Mouse (Mus musculus): ENCODE data around the gene Tent5c. TPM values are rescaled to one million over a fixed set of nuclear protein-coding genes. Genes with fewer than 3 reads are reported as not detected.

The Tent5c gene
- total and polyA plus RNA-seq, 3 experiments = 2.0 to 3.6 TPM; not detected in 1

DNA sequence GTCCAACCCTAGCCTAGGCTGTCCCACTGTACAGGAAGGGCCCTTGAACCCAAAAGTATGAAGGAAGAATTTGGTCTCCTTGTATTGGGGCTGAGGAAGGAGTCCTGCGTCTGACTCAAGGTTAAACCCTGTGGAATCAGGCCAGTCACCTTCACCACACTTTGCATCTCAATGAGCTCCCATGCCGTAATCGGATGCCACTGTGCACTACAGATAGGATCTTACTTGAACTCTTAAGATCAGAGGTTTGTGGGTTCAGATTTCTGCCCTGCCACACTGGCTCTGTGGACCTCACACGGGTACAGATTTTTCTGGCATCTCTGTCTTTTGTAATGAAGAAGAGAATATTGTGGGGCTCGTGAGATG is 68.5 kb downstream of the Tent5c start:
- no peaks in the 10 kb centered on the region for H3K36me3 ChIP-seq (ENCODE audit: control insufficient read depth in 1 of 2, insufficient read depth in 2 of 2, low read length in 2 of 2)
- H3K4me3 ChIP-seq (ENCODE audit: control insufficient read depth in 1 of 2, insufficient read depth in 1 of 2, low read depth in 2 of 2, low read length in 2 of 2) = no peak overlapping the region
- TF ChIP-seq ZKSCAN1 (IDR thresholded peaks at IDR 0.05; ENCODE audit: low read depth, low read length) = no peak
- TF ChIP-seq JUND (IDR thresholded peaks at IDR 0.05; ENCODE audit: low read depth, low read length) = no peak
- TF ChIP-seq CHD2 (IDR thresholded peaks at IDR 0.05; ENCODE audit: low read length) = no peak
- no peak for TF ChIP-seq MAX (IDR thresholded peaks at IDR 0.05; ENCODE audit: low read length)
- TF ChIP-seq SIN3A (IDR thresholded peaks at IDR 0.05; ENCODE audit: low read length) = no peak
- TF ChIP-seq RCOR1 (IDR thresholded peaks at IDR 0.05; ENCODE audit: low read depth, low read length) = no peak
- no peak for TF ChIP-seq POLR2AphosphoS2 (IDR thresholded peaks at IDR 0.05; ENCODE audit: low read length)
- no peak for TF ChIP-seq TAL1 (IDR thresholded peaks at IDR 0.05; ENCODE audit: low read length)
- no peak for TF ChIP-seq E2F4 (IDR thresholded peaks at IDR 0.05; ENCODE audit: borderline replicate concordance, low read depth, low read length)
- no peak for TF ChIP-seq USF2 (IDR thresholded peaks at IDR 0.05; ENCODE audit: borderline replicate concordance in 1 of 2, insufficient read depth in 1 of 2, low read depth in 1 of 2, low read length in 2 of 2)
- TF ChIP-seq MEF2A (IDR thresholded peaks at IDR 0.05; ENCODE audit: extremely low read depth, insufficient replicate concordance, low read depth, low read length, poor library complexity, severe bottlenecking) = no peak
- TF ChIP-seq ETS1 (IDR thresholded peaks at IDR 0.05; ENCODE audit: low read depth, low read length) = no peak
- no peak for TF ChIP-seq GATA1 (IDR thresholded peaks at IDR 0.05; ENCODE audit: low read depth, low read length)
- TF ChIP-seq EP300 (IDR thresholded peaks at IDR 0.05; ENCODE audit: low read depth in 1 of 2, low read length in 2 of 2) = no peak
- no peak for TF ChIP-seq CHD1 (IDR thresholded peaks at IDR 0.05; ENCODE audit: low read depth, low read length)
- H3K9me3 ChIP-seq (replicated peaks; ENCODE audit: insufficient read depth, low read length) = no peaks in the 10 kb centered on the region
- H3K27me3 ChIP-seq (ENCODE audit: control insufficient read depth in 1 of 2, insufficient read depth in 2 of 2, low read length in 2 of 2) = no peaks in the 10 kb centered on the region
- H3K9ac ChIP-seq (ENCODE audit: control insufficient read depth, low read depth, low read length, poor library complexity, severe bottlenecking) = no peak overlapping the region
- no peaks in the 10 kb centered on the region for H3K79me2 ChIP-seq (ENCODE audit: control insufficient read depth, insufficient read depth, low read length, poor library complexity)
- no peak for DNase-seq (ENCODE audit: low read depth, low spot score)
- no peak overlapping the region for H3K27ac ChIP-seq (ENCODE audit: control insufficient read depth, low read depth, low read length)
- H3K4me1 ChIP-seq (ENCODE audit: control insufficient read depth in 1 of 2, insufficient read depth in 2 of 2, low read length in 2 of 2) = no peaks in the 10 kb centered on the region

DNA sequence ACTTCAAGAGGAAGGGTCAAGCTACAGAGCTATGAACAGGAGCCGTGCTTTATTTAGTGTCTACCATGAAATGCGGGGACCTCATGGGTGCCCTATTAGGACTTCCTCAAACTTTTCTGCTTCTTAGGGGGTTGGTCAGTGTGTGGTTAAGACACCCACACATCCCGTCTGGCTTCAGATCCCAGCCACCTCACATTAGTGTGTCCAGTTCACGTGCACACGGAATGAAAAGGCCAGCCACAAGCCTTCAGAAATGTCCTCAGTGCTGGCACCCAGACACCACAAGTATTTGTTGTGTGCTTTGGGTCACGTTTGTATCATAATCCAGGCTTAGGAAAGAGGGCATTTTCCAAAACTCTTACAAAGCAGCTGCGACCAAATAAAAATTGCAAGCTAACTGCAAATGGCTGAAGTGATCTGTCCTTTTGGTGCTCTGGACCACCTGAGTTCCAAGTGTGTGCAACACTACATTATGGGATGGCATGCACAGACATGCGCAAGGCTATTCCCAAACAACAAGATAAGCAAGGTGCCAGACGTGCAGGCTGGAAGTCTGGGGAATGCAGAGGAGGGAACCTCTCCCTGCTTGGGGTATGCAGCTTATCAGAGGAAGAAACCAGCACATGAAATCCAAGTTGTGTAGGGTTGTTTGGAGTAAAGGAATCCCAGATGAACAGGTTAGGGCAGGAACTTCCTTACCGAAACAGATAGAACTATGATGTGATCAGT is 69.0 kb downstream of the Tent5c start:
- Histone ChIP-seq H3K36me3 (ENCODE audit: control insufficient read depth in 1 of 2, insufficient read depth in 2 of 2, low read length in 2 of 2) (no peaks in the 10 kb centered on the region), H3K4me1 (ENCODE audit: control insufficient read depth in 1 of 2, insufficient read depth in 2 of 2, low read length in 2 of 2) (no peaks in the 10 kb centered on the region), H3K9ac (ENCODE audit: control insufficient read depth, low read depth, low read length, poor library complexity, severe bottlenecking) (no peak overlapping the region), H3K27me3 (ENCODE audit: control insufficient read depth in 1 of 2, insufficient read depth in 2 of 2, low read length in 2 of 2) (no peaks in the 10 kb centered on the region), H3K4me3 (ENCODE audit: control insufficient read depth in 1 of 2, insufficient read depth in 1 of 2, low read depth in 2 of 2, low read length in 2 of 2) (no peak overlapping the region), H3K9me3 (replicated peaks; ENCODE audit: insufficient read depth, low read length) (no peaks in the 10 kb centered on the region), H3K79me2 (ENCODE audit: control insufficient read depth, insufficient read depth, low read length, poor library complexity) (no peaks in the 10 kb centered on the region), H3K27ac (ENCODE audit: control insufficient read depth, low read depth, low read length) (no peak overlapping the region)
- TF ChIP-seq SIN3A (IDR thresholded peaks at IDR 0.05; ENCODE audit: low read length) (no peak), SMC3 (IDR thresholded peaks at IDR 0.05; ENCODE audit: low read depth, low read length) (no peak), GABPA (IDR thresholded peaks at IDR 0.05; ENCODE audit: low read depth, low read length) (no peak), MYB (IDR thresholded peaks at IDR 0.05; ENCODE audit: low read depth, low read length) (no peak), POLR2AphosphoS2 (IDR thresholded peaks at IDR 0.05; ENCODE audit: low read length) (no peak), MXI1 (IDR thresholded peaks at IDR 0.05; ENCODE audit: low read depth, low read length) (no peak), JUND (IDR thresholded peaks at IDR 0.05; ENCODE audit: low read depth, low read length) (no peak)
- no peak for DNase-seq (ENCODE audit: low read depth, low spot score)

Measured in MEL (cell line).